Mouse (Mus musculus): Measurements from ENCODE around the gene Fam57b. TPM values are rescaled to one million over a fixed set of nuclear protein-coding genes. Genes with fewer than 3 reads are reported as not detected.

Gene Fam57b
- polyA plus RNA-seq, 1 experiment from 2014 or later, result 53.2 TPM

DNA sequence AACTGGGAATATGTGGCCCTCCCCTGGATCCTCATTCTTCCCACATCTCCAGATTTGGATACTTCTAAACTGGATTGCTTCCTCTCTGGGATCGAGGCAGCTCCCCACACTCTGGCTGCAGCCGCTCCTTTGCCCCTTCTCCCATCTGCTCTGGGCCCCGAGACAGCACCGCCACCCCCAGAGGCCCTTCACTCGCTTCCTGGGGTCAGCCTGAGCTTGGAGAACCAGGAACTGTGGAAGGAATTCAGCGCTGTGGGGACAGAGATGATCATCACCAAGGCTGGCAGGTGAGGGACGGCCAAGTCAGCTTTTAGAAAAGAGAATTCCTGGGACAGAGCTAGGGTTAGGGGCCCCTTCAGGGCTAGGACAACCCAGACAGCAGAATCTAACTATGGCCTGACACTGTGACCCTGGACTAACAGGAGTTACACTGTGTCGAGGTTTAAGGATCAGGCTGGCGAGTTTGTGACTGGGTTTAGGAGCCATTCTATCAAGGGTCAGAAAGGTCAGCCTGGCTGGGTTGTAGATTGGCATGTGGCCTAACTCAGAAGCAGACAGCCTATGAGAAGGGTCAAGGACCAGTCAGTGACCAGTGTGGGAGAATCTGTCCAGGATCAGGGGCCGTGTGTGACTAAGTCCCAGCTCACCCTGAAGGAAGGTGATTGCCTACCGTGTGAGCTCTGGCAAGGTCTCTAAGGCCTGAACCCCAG lies 15.7 kb upstream of the Fam57b start:
- DNase-seq (ENCODE audit: low spot score), result no peak
- 39% methylated on average over 11 of the region's 11 CpGs for WGBS
- Histone ChIP-seq H3K27ac (no peak overlapping the region), H3K9ac (peak overlapping the region; percentile 66; the same call in 1 of the 2 replicates), H3K27me3 (ENCODE audit: control insufficient read depth, insufficient read depth, low read length) (no peaks in the 10 kb centered on the region), H3K36me3 (replicated peaks; ENCODE audit: control insufficient read depth, insufficient read depth) (peaks cover 41% of the 10 kb centered on the region), H3K4me2 (replicated peaks) (peak overlapping the region; percentile 99; the same call in 1 of the 2 replicates), H3K4me3 (replicated peaks; ENCODE audit: low read length) (no peak overlapping the region), H3K4me1 (replicated peaks; ENCODE audit: control insufficient read depth, insufficient read depth, low read length) (peaks cover 20% of the 10 kb centered on the region), H3K9me3 (ENCODE audit: control insufficient read depth, low read length) (no peaks in the 10 kb centered on the region)
- ATAC-seq (ENCODE audit: low FRiP score), result no peak

DNA sequence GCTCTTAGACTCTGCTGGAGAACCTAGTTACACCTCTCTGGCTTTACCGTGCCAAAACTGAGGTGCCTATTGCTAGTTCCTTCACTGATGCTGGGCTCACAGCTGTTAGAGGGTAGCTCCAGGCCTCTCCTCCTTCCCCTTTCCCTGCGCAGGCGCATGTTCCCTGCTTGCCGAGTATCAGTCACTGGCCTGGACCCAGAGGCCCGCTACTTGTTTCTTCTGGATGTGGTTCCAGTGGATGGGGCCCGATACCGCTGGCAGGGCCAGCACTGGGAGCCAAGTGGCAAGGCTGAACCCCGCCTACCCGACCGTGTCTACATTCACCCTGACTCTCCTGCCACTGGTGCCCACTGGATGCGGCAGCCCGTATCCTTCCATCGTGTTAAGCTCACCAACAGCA lies 14.8 kb upstream of the Fam57b start:
- Histone ChIP-seq H3K4me3 (replicated peaks; ENCODE audit: low read length) (no peak overlapping the region), H3K36me3 (replicated peaks; ENCODE audit: control insufficient read depth, insufficient read depth) (peaks cover 50% of the 10 kb centered on the region), H3K27ac (no peak overlapping the region), H3K9ac (no peak overlapping the region), H3K9me3 (ENCODE audit: control insufficient read depth, low read length) (no peaks in the 10 kb centered on the region), H3K4me2 (replicated peaks) (peak overlapping the region; percentile 15; the same call in 1 of the 2 replicates), H3K27me3 (ENCODE audit: control insufficient read depth, insufficient read depth, low read length) (no peaks in the 10 kb centered on the region), H3K4me1 (replicated peaks; ENCODE audit: control insufficient read depth, insufficient read depth, low read length) (peaks cover 14% of the 10 kb centered on the region)
- DNase-seq (ENCODE audit: low spot score), result no peak
- ATAC-seq (ENCODE audit: low FRiP score), result no peak
- WGBS, result 83% methylated on average over 13 of the region's 13 CpGs

DNA sequence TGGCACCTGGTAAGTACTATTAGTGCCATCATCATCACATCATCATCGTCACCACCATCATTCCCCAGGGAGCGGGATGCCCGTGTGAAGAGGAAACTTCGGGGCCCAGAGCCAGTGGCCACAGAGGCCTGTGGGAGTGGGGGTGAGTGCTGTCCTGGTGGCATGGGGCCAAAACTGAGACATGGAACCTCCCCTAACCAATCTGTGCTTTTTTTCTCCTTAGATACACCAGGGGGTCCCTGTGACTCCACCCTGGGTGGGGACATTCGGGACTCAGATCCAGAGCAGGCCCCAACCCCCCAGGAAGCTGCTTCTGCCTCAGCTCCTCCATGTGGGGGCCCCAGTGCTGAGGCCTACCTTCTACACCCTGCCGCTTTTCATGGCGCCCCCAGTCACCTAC lies 13.0 kb upstream of the Fam57b start:
- Histone ChIP-seq H3K4me3 (replicated peaks; ENCODE audit: low read length) (no peak overlapping the region), H3K4me1 (replicated peaks; ENCODE audit: control insufficient read depth, insufficient read depth, low read length) (peaks cover 6% of the 10 kb centered on the region), H3K9me3 (ENCODE audit: control insufficient read depth, low read length) (no peaks in the 10 kb centered on the region), H3K36me3 (replicated peaks; ENCODE audit: control insufficient read depth, insufficient read depth) (peaks cover 57% of the 10 kb centered on the region), H3K27ac (no peak overlapping the region), H3K27me3 (ENCODE audit: control insufficient read depth, insufficient read depth, low read length) (no peaks in the 10 kb centered on the region), H3K4me2 (replicated peaks) (no peak overlapping the region), H3K9ac (no peak overlapping the region)
- DNase-seq (ENCODE audit: low spot score), result no peak
- 90% methylated on average over 7 of the region's 7 CpGs for WGBS
- ATAC-seq (ENCODE audit: low FRiP score), result no peak

DNA sequence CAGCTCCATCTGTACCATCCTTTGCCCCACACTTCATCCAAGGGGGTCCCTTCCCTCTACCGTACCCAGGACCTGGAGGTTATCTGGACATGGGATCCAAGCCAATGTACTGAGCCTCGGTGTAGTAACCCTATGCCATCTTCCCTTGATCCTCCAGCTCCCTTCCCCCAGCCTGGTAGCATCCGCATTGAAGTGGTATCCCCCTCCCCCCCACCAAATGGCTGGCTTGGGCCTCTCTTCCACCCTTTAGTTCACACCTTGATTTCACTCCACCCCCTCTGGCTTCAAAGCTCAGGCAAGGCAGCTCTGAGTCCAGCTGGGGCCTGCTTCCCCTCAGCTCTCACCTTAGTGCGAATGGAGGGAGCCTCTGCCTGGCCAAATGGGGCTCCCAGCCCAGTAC lies 12.4 kb upstream of the Fam57b start:
- DNase-seq (ENCODE audit: low spot score) (no peak), ATAC-seq (ENCODE audit: low FRiP score) (no peak)
- Histone ChIP-seq H3K4me3 (replicated peaks; ENCODE audit: low read length) (no peak overlapping the region), H3K9me3 (ENCODE audit: control insufficient read depth, low read length) (no peaks in the 10 kb centered on the region), H3K4me2 (replicated peaks) (no peak overlapping the region), H3K27me3 (ENCODE audit: control insufficient read depth, insufficient read depth, low read length) (no peaks in the 10 kb centered on the region), H3K9ac (no peak overlapping the region), H3K4me1 (replicated peaks; ENCODE audit: control insufficient read depth, insufficient read depth, low read length) (peaks cover 6% of the 10 kb centered on the region), H3K27ac (no peak overlapping the region), H3K36me3 (replicated peaks; ENCODE audit: control insufficient read depth, insufficient read depth) (peaks cover 63% of the 10 kb centered on the region)
- 86% methylated on average over 4 of the region's 4 CpGs for WGBS

DNA sequence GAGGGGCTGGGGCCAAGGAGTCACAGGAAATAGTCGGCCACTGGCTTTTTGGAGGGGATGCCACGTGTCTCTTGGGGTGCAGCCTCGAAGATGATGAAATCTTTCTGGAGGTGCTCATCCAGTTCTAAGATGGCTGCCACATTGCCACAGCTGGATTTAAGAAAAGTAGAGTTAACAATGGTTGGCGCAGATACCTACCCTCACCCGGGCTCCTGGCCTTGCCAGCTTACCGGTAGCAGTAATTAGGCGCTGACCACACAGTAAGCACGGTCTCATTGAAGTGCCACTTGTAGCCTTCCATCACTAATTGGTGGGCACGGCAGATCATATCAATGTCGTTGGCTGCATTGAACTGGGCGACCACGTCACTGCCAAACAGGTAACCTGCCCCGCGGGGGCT lies 11.3 kb upstream of the Fam57b start:
- peaks cover 68% of the 10 kb centered on the region for H3K36me3 ChIP-seq (replicated peaks; ENCODE audit: control insufficient read depth, insufficient read depth)
- H3K4me3 ChIP-seq (replicated peaks; ENCODE audit: low read length), result no peak overlapping the region
- no peak overlapping the region for H3K9ac ChIP-seq
- H3K4me1 ChIP-seq (replicated peaks; ENCODE audit: control insufficient read depth, insufficient read depth, low read length), result peaks cover 11% of the 10 kb centered on the region
- H3K4me2 ChIP-seq (replicated peaks), result no peak overlapping the region
- no peak for ATAC-seq (ENCODE audit: low FRiP score)
- 93% methylated on average over 14 of the region's 14 CpGs for WGBS
- H3K9me3 ChIP-seq (ENCODE audit: control insufficient read depth, low read length), result no peaks in the 10 kb centered on the region
- DNase-seq (ENCODE audit: low spot score), result no peak
- H3K27me3 ChIP-seq (ENCODE audit: control insufficient read depth, insufficient read depth, low read length), result no peaks in the 10 kb centered on the region
- H3K27ac ChIP-seq, result no peak overlapping the region

DNA sequence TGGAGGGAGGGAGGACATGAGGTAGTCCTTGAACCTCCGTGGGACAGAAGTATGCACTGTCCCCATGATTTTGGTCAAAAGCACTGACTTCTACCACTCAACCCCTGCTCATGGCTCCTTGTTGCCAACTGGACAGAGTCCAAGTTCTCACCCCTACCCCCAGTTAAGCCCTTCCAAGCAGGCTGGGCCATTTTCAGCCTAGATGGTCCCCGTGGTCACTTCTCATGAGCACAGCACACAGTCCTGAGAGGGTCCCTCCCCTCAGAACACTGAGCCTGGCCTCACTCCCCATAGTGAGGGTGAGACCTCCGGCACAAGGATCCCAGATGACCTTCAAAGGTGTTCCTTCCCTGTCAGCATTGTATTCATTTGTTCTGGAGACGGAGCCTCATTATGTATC lies 8.3 kb upstream of the Fam57b start:
- DNase-seq (ENCODE audit: low spot score), result no peak
- Histone ChIP-seq H3K9me3 (ENCODE audit: control insufficient read depth, low read length) (no peaks in the 10 kb centered on the region), H3K27ac (no peak overlapping the region), H3K4me1 (replicated peaks; ENCODE audit: control insufficient read depth, insufficient read depth, low read length) (peaks cover 19% of the 10 kb centered on the region), H3K4me2 (replicated peaks) (no peak overlapping the region), H3K9ac (no peak overlapping the region), H3K36me3 (replicated peaks; ENCODE audit: control insufficient read depth, insufficient read depth) (peaks cover 64% of the 10 kb centered on the region), H3K27me3 (ENCODE audit: control insufficient read depth, insufficient read depth, low read length) (no peaks in the 10 kb centered on the region), H3K4me3 (replicated peaks; ENCODE audit: low read length) (no peak overlapping the region)
- 90% methylated on average over 4 of the region's 4 CpGs for WGBS
- ATAC-seq (ENCODE audit: low FRiP score), result no peak

DNA sequence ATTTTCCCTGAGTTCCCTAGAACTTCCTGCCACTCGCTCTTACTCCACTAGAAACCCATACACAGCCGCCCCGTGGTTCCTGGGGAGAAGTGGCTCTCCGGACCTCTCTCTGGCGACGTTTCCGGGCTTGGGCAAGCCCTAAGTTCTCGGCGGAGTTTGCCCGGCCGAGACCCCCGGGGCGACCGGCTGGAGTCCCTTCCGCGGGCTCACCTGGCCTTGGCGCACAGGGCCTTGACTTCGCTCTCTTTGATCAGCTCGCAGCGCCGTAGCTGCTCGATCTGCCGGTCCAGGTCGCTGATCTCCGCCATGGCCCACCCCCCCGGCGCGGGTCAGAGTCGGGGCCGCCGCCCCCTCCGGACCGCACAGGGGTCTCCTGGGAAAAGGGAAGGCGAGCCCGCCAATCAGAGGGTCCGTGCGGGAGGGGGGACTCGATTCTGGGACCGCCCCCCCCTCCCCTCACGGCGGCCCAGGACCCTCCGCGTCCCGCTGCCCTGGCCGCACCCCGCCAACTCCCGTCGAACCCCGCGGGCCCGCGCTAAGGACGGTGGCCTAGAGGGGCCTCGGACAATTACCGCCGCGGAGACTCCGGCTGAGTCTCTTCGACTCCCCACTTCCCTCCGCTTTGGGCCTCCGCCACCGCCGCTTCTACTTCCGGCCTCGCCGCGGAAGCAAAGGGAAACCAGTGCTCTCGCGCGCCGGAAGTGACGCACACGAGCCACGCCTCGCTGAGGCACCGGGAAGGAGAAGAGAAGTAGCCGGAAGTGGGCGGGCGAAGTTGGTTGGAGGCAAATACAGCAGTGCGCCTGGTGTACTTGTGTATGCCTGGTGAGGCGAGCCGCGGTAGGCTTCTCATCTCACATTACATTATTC lies 5.4 kb upstream of the Fam57b start, which contains the start of gene Ppp4c:
Gene Ppp4c, minus strand, starts transcription at position 646 of the 870 bp plus-strand sequence.
- peaks cover 64% of the 10 kb centered on the region for H3K36me3 ChIP-seq (replicated peaks; ENCODE audit: control insufficient read depth, insufficient read depth)
- peak; percentile 100 for DNase-seq (ENCODE audit: low spot score)

DNA sequence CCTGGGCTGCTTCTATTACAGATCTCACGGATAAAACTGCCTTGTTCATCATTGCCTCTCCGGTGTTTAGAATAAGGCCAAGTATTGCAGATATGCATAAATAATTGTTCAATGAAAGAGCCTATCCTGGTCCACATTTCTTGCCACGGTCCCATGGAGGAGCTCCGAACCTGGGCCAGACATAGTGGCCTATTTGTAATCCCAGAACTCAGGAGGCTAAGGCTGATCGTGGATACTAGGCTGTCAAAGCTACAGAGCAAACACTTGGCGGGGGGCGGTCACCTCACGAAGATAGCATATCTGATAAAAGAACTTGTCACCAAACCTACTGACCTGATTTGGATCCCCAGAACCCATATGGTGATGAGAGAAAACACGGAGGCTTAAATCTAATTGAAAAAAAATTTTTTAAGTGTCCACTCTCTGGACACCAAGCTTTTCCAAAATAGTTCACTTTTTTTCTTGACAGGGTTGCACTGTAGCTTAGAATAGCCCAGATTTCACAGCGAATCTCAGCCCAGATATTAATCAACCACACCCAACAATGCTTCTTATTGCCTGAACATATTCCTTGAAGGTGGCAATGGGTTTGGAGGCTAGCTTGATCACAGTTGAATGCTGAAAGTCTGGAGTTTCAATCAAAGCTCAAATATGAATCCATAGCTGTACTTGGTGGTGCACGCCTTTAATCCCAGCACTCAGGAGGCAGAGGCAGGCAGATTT lies 4.6 kb upstream of the Fam57b start:
- ATAC-seq (ENCODE audit: low FRiP score) (peak; percentile 15; the same call in 1 of the 2 replicates), DNase-seq (ENCODE audit: low spot score) (no peak)
- 29% methylated on average over 11 of the region's 11 CpGs for whole genome bisulfite sequencing
- no peaks in the 10 kb centered on the region for H3K27me3 ChIP-seq (ENCODE audit: control insufficient read depth, insufficient read depth, low read length)
- no peaks in the 10 kb centered on the region for H3K9me3 ChIP-seq (ENCODE audit: control insufficient read depth, low read length)
- peaks cover 31% of the 10 kb centered on the region for H3K4me1 ChIP-seq (replicated peaks; ENCODE audit: control insufficient read depth, insufficient read depth, low read length)
- H3K27ac ChIP-seq, result peak overlapping the region; percentile 93
- H3K4me2 ChIP-seq (replicated peaks), result peak overlapping the region; percentile 90
- H3K36me3 ChIP-seq (replicated peaks; ENCODE audit: control insufficient read depth, insufficient read depth), result peaks cover 59% of the 10 kb centered on the region
- peak overlapping the region; percentile 87 for H3K4me3 ChIP-seq (replicated peaks; ENCODE audit: low read length)
- H3K9ac ChIP-seq, result peak overlapping the region; percentile 59

More for the DNA sequence above, 5.4 kb upstream of the Fam57b start, which contains the start of gene Ppp4c:
- H3K27me3 ChIP-seq (ENCODE audit: control insufficient read depth, insufficient read depth, low read length), result no peaks in the 10 kb centered on the region
- peak within 1 kb of the TSS; percentile 87 for H3K4me3 ChIP-seq (replicated peaks; ENCODE audit: low read length)
- no peaks in the 10 kb centered on the region for H3K9me3 ChIP-seq (ENCODE audit: control insufficient read depth, low read length)
- WGBS, result under 1% methylated on average over 74 of the region's 83 CpGs
- peak within 1 kb of the TSS; percentile 90 for H3K4me2 ChIP-seq (replicated peaks)
- H3K27ac ChIP-seq, result peak within 1 kb of the TSS; percentile 93
- H3K4me1 ChIP-seq (replicated peaks; ENCODE audit: control insufficient read depth, insufficient read depth, low read length), result peaks cover 24% of the 10 kb centered on the region
- peak; percentile 92 for ATAC-seq (ENCODE audit: low FRiP score)
- peak within 1 kb of the TSS; percentile 88 for H3K9ac ChIP-seq

Data from hindbrain, embryonic 14.5 days (tissue).